Mouse (Mus musculus) adrenal gland, adult (tissue): Measurements from ENCODE around the gene Tuba1b.
"Not testable (repeated sequence)": the region's sequence is repeated elsewhere in the genome, so short reads cannot be mapped to it uniquely, and the experiment has no call there.

Experiments
- DNase-seq, 2 experiments: peaks; one replicate each; pipeline ENCODE4 v3.0.0; 2022 to 2023; ENCODE audit warnings: low spot score in 1 of 2; ENCODE audit not compliant: inconsistent age in 2 of 2

Gene Tuba1b

DNA sequence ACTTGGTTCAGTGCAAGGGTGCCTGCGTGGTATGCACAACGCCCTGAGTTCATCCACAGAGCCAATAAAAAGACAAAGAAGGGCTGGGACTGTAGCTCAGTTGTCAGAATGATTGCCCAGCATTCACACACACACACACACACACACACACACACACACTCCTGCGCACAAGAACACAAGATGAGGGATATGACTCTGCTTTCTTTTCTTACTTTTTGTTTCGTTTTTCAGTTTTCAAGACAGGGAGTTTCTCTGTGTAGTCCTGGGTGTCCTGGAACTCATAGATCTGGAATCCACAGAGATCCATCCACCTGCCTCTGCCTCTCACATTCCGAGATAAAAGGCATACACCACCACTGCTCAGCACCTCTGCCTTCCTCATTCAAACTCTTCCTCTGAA is 6.8 kb downstream of the Tuba1b start:
- no peak for DNase-seq

DNA sequence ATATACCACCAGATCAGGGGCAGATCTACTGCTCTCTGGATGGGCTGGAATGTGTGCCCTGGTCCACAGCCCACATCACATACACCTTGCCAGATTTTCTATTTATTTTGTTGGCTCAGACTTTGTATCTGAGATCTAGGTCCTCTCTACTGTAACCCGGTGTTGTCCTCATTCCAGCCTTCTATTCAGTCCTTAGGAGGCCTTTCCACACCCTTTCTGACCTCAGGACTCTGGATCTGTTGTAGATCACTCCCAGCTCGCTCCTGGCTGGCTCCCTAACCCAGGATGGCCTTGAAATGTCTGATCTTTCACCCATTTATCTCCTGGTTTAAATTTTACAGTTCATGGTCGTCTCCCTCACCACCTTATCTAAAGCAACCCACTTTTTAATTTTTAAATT is 9.7 kb downstream of the Tuba1b start:
- peak in 1 of 2 experiments; percentile 56 for DNase-seq

DNA sequence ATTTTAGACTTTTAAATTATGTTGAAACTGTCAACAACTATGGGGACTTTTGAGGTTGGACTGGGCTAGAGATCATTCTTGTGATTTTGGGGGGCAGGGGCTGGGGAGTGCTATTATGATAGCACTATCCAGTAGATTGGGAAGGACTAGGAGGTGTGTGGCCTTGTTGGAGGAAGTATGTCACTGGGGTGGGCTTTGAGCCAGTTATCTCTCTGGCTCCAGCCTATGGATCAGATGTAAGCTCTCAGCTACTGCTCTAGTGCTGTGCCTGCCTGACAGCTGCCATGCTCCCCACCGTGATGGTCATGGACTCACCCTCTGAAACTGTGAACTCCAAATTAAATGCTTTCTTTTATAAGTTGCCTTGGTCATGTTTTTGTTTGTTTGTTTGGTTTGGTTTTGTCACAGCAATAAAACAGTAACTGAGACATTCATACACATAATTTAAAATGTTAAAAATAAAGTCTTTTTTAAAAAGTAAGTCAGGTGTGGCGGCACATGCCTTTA is 11.3 kb downstream of the Tuba1b start:
- DNase-seq: no peak

DNA sequence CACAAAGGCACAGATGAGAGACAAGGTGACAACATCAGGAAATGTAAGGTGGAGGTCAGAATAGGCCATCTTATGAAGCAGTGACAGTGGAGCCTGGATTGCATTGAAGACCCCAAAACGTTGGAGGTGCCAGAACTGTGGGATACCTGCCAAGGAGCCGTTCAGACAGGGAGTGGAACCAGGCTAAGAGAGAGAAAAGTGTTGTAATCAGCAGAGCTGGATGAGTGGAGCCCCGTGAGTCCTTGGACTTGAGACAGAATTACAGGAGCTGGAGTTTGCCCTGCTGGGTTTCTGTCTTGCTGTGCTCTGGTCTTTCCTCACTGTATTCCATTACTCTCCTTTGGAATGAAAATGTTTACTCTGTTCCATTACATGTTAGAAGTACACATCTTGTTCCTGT is 11.8 kb downstream of the Tuba1b start:
- DNase-seq: peak in 1 of 2 experiments; percentile 73

DNA sequence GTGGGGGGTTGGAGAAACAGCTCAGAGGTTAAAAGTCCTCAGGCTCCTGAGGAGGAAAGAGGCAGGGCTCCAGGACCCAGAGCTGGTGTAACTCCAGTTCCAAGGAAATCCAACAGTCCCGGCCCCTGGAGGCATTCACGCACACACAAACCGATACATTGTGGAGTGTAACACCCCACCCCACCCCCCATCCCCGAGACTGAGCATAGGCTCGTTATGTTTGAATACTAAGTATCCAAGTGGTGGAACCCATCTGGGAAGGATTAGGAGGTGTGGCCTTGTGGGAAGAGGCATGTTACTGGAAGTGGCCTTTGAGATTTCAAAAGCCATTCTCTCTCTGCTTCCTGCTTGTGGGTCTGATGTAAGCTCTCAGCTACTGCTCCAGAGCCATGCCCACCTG is 12.9 kb downstream of the Tuba1b start:
- DNase-seq: no peak

DNA sequence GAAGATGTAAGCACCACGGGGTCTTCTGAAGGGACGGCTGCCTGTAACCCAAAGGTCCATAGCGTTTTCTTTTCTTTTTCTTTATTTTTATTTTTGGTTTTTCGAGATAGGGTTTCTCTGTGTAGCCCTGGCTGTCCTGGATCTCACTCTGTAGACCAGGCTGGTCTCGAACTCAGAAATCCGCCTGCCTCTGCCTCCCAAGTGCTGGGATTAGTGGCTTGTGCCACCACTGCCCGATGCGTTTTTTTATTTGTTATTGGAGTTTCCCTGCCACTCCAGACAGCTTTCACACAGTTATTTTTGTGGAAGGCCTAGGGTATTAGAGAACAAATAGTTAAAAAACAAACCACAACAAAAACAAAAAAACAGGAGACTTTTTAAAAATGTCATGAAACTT is 15.9 kb downstream of the Tuba1b start:
- DNase-seq: not testable (repeated sequence)

DNA sequence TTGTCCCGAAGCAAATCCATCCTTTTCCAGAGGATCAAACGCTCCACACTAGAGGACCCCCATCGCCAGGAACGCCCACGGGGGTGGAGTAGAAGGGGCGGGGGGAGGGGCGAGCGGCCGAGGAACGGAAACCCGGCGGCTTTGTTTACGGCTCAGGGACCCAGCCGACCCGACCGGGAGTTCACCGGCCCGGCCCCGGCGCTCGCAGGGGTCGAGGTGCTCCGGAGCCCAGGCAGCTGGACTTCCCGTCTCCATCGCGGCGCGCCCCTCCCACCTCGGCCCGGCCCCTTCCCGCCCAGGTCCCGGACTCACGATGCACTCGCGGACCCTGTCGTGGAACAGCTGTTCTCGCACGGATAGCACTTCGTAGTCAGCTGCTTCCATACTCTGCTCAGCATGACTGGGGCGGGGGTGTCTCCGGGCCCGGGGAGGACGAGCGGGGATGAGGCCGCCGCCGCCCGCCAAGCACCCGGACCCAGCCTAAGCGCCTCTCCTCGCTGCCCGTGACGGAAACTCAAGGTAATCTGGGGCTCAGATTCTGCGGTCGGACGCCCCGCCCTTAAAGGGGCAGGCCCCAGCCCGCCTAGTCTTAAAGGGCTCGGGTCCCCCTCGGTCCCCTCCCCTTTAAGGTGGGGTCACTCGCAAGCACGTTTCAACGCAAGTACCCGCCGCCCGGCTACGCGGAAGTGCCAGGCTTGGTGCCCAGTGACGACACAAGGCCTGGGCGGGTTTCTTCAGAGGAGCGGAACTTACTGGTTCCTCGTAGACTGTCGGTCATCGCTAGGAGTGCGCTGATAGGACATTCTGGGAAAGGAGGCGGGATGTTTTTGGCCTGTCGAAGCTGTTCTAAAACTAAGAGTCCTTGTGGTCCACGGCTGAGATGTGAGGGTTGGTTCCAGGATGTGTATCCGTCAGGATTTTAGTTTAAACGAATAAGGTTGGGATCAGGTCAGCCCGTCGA is 16.5 kb downstream of the Tuba1b start, which contains the start of gene Lmbr1l:
Lmbr1l (minus strand) TSS at position 694 of the 961 bp plus-strand sequence.
- peak; percentile 100 for DNase-seq

DNA sequence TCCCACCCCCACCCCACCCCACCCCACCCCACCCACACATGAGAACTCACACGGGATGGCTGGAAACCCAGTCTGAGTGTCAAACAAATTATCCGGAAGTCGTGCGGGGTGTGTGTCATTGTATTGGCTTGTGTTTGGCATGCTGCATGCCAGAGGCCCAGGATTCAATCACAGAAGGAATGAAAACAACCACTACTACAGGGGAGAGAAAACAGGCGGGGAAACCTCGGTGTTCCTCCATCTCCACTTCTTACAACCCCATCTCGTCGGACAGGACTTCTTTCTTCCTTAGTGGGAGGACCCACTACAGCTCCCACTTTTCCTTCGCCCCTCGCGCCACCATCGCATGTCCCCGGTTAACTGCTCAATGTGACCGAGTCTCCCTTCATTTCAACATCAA is 17.3 kb downstream of the Tuba1b start:
- DNase-seq: peak; percentile 42 to 82

DNA sequence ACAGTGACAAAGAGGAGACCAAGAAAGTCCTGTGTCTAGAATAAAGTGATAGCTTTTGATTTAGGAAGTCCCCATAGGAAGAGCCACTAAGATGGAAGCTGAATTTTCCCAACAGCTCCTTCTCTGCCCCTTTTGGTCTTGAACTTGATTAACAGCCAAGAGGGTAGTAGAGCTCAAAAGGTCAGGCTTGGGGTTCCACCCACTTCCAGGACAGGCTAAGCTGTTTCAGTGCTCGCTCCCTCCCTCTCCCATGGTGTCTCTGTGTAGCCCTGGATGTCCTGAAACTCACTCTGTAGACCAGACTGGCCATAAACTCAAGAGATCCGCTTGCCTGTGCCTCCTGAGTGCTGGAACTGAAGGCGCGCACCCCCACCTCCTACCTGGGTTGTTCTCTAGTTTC is 18.3 kb downstream of the Tuba1b start:
- no peak for DNase-seq

DNA sequence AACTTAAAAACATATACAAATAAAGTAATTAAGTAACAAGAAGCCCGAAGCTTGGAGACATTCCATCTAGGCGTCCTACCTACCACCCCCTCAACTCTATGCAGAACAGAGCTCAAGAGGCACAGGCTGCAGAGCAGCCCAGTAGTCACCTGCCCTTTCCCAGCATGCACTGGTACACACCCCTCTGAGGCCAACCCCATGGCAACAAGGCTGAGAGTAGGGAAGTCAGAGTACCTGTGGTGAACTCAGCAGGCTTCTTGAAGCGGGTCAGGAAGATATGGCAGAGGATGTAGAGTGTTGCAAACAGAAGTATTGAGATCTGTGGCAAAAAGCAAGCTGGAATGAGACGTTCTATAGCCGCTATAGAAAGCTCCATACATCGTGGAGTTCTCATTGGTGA is 19.5 kb downstream of the Tuba1b start:
- no peak for DNase-seq

DNA sequence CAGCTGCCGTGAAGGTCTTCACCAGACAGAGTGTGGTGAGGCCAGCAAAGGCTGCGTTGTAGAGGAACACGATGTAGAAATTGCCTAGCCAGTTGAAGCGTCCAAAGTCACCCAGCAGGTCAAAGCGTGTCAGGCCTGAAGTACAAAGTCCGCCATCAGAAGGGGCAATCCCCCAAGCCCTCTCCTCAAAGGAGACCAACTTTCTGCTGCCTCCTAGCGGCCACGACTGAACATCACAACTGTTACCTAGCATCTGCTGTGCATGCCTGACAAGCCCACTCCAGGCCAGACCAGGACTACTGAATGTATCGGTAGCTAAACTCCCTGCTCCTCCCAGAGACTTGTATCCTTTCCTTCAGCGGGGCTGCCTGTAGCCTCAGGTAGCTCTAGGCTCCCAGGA is 29.7 kb downstream of the Tuba1b start:
- DNase-seq: peak in 1 of 2 experiments; percentile 64

DNA sequence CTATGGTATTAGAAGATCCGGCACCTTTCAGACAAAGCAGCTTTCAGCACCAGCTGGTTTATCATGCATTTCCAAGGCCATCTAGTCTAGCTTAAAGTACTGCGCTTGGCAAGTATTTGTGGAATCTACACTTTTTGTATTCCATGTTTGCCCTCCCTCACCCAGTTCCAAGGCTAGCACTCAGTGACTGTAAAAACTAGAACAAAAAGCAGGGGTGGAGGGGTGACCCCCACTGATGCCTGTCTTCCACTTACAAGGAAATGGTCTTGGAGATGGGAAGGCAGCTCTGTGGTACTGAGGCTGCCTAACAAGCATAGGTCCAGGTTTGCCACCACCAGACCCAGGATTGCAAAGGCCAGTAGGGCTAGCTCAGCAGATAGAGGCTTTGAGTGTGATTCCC is 31.8 kb downstream of the Tuba1b start:
- DNase-seq: no peak

DNA sequence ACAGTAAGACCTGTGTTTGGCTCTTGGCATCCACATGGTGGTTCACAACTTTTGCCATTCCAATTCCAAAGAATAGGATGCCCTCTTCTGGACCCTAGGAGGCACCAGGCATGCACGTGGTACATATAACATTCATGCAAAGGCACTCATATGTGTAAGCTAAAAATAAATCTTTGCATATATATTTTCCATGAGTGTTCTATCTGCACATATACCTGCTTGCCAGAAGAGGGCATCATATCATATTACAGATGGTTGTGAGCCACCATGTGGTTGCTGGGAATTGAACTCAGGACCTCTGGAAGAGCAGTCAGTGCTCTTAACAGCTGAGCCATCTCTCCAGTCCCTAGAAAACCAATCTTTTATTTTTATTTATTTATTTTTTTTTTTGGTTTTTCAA is 32.8 kb downstream of the Tuba1b start:
- DNase-seq: no peak

DNA sequence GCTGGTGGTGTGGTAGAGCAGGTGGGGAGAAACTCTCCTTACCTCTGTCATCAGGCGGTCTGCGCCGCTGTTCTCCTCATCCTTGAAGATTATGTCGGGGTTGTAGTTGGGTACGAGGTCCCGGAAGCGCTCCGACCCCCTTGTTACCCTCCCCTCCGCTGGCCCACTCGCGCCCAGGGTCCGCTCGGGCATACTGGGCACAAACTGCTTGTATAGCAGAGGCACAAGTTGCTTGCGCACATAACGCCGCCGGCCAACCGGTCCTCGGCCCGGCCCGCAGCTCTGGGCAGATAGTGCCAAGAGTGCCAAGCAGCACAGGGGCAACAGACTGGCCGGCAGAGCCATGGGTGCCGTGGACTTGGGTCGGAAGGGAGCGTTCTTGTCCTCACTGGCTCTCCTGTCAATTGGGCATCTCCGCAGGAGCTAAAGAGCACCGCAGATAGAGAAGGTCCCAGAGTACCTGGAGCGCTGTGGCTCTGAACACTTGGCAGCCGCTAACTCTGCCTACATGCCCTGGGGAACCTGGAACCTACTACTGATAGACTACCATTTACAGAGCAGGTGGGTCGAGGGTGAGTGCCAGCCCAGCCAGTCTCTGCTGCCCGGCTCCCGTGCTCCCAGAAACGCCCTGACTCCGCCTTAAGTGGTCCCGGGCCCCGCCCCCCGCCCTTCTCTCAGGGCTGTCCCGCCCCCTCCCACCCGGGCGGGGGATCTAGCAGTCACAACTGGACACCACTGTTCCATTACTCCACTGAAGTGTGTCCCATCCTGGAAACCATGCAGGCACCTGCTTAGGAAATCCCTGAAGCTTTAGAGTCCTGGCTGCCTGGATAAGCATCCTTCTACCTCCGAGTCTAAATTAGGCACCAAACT is 36.2 kb downstream of the Tuba1b start, which contains the start of gene Dhh:
Dhh (minus strand) TSS at position 613 of the 873 bp plus-strand sequence.
- DNase-seq: peak; percentile 43 to 70

DNA sequence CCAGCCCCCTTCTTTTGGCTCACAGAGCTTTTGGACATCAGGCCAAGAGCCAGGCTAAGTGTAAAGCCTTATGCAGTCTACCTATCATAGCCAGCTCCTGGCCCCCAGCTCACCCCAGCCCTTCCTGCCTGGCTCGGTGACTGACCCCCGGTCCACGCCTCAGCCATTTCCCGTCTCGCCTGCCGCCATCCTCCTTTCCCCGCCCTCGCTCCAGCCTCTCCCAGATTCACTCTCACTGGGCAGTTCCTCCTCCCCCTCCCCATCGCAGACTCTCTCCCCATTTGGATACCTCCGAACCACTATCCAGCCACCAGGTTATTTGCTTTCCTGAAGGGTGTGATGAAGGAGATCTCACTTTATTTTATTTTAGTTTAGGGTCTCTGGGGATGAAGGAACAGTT is 36.9 kb downstream of the Tuba1b start:
- DNase-seq: peak in 1 of 2 experiments; percentile 51

DNA sequence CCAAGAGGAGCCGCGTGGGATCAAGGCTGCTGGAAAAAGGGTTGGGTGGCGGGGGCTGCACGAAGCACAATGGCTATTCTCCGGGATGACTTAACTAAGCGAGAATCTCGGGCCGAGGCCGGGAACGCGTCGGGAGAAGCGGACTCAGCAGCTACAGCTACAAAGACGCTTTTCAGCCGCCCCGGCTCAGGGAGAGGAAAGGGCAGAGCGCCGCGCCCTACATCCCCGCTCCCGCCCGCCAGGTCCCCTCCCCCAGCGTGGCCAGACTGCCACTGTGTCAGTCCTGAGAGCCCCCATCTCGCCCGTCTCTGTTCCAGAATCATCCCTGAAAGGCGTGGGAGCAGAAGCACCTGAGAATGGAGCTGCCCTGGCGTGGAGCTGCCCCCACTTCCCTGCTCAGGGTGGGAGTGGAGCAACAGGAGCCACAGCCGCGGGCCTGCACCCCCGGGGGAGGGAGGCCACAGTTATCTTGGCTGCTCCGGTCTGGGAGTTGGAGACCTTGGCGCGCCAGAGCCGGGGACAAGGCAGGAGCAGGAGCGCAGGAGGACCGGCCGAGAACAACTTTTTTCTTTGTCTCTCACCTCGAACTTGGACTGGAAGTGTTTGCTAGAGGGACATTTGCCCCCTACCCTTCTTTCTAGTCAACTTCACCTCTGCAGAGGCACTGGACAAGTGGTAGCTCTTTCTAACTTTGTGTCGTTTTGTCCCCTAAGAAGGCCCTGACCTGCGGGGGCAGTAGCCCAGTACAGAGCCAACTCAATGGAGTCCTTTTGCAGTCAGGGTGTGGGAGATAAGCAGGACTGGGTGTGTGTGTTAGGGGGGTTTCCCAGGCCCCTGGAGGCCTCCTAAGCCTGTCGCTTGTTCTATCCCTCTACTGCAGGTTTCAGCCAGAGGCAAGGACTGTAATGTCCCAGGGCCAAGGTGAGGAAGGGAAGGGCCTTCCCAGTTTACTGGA is 38.5 kb downstream of the Tuba1b start:
- DNase-seq: peak; percentile 68 to 91

DNA sequence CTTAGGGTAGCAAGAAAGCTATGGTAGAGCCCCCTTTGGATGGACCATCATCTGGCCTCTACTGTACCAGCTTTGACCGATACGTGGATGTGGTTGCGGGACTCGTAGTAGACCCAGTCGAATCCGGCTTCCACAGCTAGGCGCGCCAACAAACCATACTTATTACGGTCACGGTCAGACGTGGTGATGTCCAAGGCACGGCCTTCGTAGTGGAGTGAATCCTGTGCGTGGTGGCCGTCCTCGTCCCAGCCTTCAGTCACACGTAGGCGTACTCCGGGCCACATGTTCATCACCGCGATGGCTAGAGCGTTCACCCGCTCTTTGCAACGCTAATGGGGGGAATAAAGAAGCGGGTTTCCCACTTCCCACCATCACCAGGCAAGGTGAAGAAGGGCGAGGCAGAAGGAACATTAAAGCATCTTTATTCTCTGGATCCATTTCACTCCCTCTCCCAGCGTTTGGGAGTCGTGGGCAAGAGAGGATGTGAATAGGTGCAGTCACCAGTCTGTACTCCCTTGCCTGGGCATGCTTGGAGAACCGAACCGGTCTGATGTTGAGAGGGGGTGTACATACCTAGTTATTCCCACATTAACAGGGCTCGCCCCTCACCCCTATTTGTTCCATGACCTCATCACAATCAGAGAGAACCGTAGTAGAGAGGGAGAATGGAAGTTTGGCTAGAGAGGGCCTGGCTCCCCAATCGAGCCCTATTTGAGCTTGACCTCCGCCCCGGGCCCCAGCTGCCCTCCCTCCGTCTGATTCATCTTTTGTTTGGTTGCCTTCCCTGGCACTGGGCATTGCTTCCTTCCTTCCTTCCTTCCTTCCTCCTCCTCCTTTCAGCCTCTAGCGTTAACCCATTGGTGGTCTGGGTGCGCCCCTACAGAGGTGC is 39.4 kb downstream of the Tuba1b start:
- DNase-seq: no peak

DNA sequence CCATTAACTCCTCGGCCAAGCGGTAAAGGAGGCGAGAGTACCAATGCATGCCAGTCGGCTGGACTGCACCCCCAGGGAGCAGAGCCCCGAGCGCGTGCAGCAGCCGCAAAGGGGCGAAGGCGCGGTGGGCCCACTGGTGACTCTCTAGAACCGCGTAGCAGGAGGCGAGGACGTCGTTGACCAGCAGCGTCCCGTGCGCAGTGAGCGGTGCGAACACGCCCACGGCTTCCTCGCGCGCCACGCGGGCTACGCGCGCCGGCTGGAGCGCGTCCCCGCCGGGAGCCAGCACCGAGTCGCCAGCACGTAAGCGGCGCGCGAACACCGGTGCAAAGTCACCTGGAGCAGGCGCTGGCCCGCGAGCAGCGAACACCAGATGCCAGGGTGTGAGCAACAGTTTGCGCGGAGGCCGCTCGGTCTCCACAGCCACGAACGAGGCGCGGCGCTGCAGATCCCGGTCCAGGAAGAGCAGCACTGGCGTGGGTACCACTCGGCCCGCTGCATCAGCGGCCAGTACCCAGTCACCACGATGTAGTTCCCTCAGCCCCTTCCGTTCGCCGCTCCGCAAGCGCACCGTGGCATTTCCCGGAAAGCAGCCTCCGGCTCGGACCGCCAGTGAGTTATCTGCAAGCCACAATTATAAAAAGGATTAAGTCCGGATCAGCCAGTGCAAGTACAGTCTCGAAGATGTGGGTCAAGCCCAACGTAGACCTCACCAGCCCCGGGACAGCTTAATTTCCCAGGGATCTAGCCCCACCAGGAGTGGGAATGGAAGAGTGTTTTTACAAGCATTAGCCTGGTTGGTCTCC is 40.2 kb downstream of the Tuba1b start, which contains the start of gene Rhebl1:
Rhebl1 (minus strand) TSS at position 601 of the 806 bp plus-strand sequence.
- DNase-seq: peak; percentile 60 to 84
